Mouse (Mus musculus) megakaryocyte, embryonic 14.5 days (primary cell): ENCODE results near the gene Arhgap42. TPM values are rescaled to one million over a fixed set of nuclear protein-coding genes. Genes with fewer than 3 reads are reported as not detected.

ENCODE experiments used
- H3K27me3 ChIP-seq: replicated peaks from 2 replicates; pipeline ENCODE3; 2012; ENCODE audit warnings: inconsistent platforms
- H3K36me3 ChIP-seq: replicated peaks from 2 replicates; pipeline ENCODE3; 2012; ENCODE audit warnings: low read length, inconsistent platforms, mixed read lengths
- H3K4me1 ChIP-seq: 2 replicates; pipeline ENCODE4 v1.6.1; 2012; ENCODE audit warnings: inconsistent platforms
- H3K4me3 ChIP-seq: replicated peaks from 2 replicates; pipeline ENCODE3; 2012; ENCODE audit warnings: moderate library complexity, mild to moderate bottlenecking, inconsistent platforms
- H3K9me3 ChIP-seq: 2 replicates; pipeline ENCODE4 v1.6.1; 2012; ENCODE audit warnings: inconsistent platforms
- FLI1 ChIP-seq: IDR thresholded peaks from 2 replicates; pipeline ENCODE4 v1.6.1; 2012; ENCODE audit warnings: low read length, inconsistent platforms, mixed read lengths
- GATA1 ChIP-seq: IDR thresholded peaks from 3 replicates; pipeline ENCODE4 v1.6.1; 2012; ENCODE audit warnings: mixed read lengths, low read length, inconsistent platforms, borderline replicate concordance
- polyA plus RNA-seq: library from polyadenylated mRNA; stranded (reverse); fragments of >175 nt; gene quantifications from 2 replicates; pipeline ENCODE4 v1.2.3, GENCODE M21; 2012; ENCODE audit warnings: low replicate concordance; ENCODE audit not compliant: insufficient read depth

Arhgap42 gene
- polyA plus RNA-seq = not detected in 2 replicates

- Histone ChIP-seq H3K4me1 (peaks cover 9% of the 10 kb centered on the region), H3K27me3 (peaks cover 29% of the 10 kb centered on the region), H3K4me3 (peak within 1 kb of the TSS; percentile 90), H3K36me3 (no peaks in the 10 kb centered on the region), H3K9me3 (no peaks in the 10 kb centered on the region)
- TF ChIP-seq GATA1 (no peak), FLI1 (no peak)
Measured at GRCm38 (mm10) chr9:9238438-9239391, at the start of gene Arhgap42. TSS of gene Arhgap42 (minus strand) at chr9:9239101.

- TF ChIP-seq GATA1 (no peak), FLI1 (no peak)
- no peaks in the 10 kb centered on the region for H3K9me3 ChIP-seq
- H3K36me3 ChIP-seq = no peaks in the 10 kb centered on the region
- H3K4me3 ChIP-seq = no peak overlapping the region
- no peaks in the 10 kb centered on the region for H3K4me1 ChIP-seq
- no peaks in the 10 kb centered on the region for H3K27me3 ChIP-seq
Measured at GRCm38 (mm10) chr9:9288140-9288539, 49.2 kb upstream of the Arhgap42 start.

- H3K27me3 ChIP-seq = no peaks in the 10 kb centered on the region
- no peaks in the 10 kb centered on the region for H3K36me3 ChIP-seq
- TF ChIP-seq GATA1 (no peak), FLI1 (no peak)
- H3K4me1 ChIP-seq = no peaks in the 10 kb centered on the region
- no peaks in the 10 kb centered on the region for H3K9me3 ChIP-seq
- H3K4me3 ChIP-seq = no peak overlapping the region
Measured at GRCm38 (mm10) chr9:9269305-9269704, 30.4 kb upstream of the Arhgap42 start.

GRCm38 (mm10) chr9:9267606-9268601 is 29.0 kb upstream of the Arhgap42 start:
- Histone ChIP-seq H3K27me3 (no peaks in the 10 kb centered on the region), H3K9me3 (no peaks in the 10 kb centered on the region), H3K4me3 (no peak overlapping the region), H3K36me3 (no peaks in the 10 kb centered on the region), H3K4me1 (no peaks in the 10 kb centered on the region)
- TF ChIP-seq GATA1 (no peak), FLI1 (no peak)

GRCm38 (mm10) chr9:9263543-9263942 is 24.6 kb upstream of the Arhgap42 start:
- TF ChIP-seq FLI1 (no peak), GATA1 (no peak)
- Histone ChIP-seq H3K9me3 (no peaks in the 10 kb centered on the region), H3K27me3 (no peaks in the 10 kb centered on the region), H3K4me1 (no peaks in the 10 kb centered on the region), H3K4me3 (no peak overlapping the region), H3K36me3 (no peaks in the 10 kb centered on the region)

GRCm38 (mm10) chr9:9262479-9262878 is 23.6 kb upstream of the Arhgap42 start:
- H3K9me3 ChIP-seq = no peaks in the 10 kb centered on the region
- H3K27me3 ChIP-seq = no peaks in the 10 kb centered on the region
- no peaks in the 10 kb centered on the region for H3K36me3 ChIP-seq
- H3K4me1 ChIP-seq = no peaks in the 10 kb centered on the region
- no peak overlapping the region for H3K4me3 ChIP-seq
- TF ChIP-seq GATA1 (no peak), FLI1 (no peak)

- no peaks in the 10 kb centered on the region for H3K27me3 ChIP-seq
- no peak for TF ChIP-seq GATA1
- H3K9me3 ChIP-seq = no peaks in the 10 kb centered on the region
- H3K4me1 ChIP-seq = no peaks in the 10 kb centered on the region
- no peak overlapping the region for H3K4me3 ChIP-seq
- no peaks in the 10 kb centered on the region for H3K36me3 ChIP-seq
Measured at GRCm38 (mm10) chr9:9254764-9255163, 15.9 kb upstream of the Arhgap42 start.

- Histone ChIP-seq H3K36me3 (no peaks in the 10 kb centered on the region), H3K4me1 (no peaks in the 10 kb centered on the region), H3K27me3 (no peaks in the 10 kb centered on the region), H3K9me3 (no peaks in the 10 kb centered on the region), H3K4me3 (no peak overlapping the region)
- TF ChIP-seq GATA1 (no peak), FLI1 (no peak)
Measured at GRCm38 (mm10) chr9:9248529-9248928, 9.6 kb upstream of the Arhgap42 start.

GRCm38 (mm10) chr9:9245994-9246393 is 7.1 kb upstream of the Arhgap42 start:
- no peaks in the 10 kb centered on the region for H3K4me1 ChIP-seq
- H3K4me3 ChIP-seq = no peak overlapping the region
- TF ChIP-seq FLI1 = no peak
- TF ChIP-seq GATA1 = no peak
- H3K9me3 ChIP-seq = no peaks in the 10 kb centered on the region
- H3K36me3 ChIP-seq = no peaks in the 10 kb centered on the region
- H3K27me3 ChIP-seq = peaks cover 3% of the 10 kb centered on the region

- no peak overlapping the region for H3K4me3 ChIP-seq
- peaks cover 5% of the 10 kb centered on the region for H3K4me1 ChIP-seq
- no peaks in the 10 kb centered on the region for H3K36me3 ChIP-seq
- H3K9me3 ChIP-seq = no peaks in the 10 kb centered on the region
- TF ChIP-seq GATA1 (no peak), FLI1 (no peak)
- peaks cover 15% of the 10 kb centered on the region for H3K27me3 ChIP-seq
Measured at GRCm38 (mm10) chr9:9243834-9244233, 4.9 kb upstream of the Arhgap42 start.
